Mouse (Mus musculus) forebrain, embryonic 12.5 days (tissue): ENCODE results near the gene Pcyt2. TPM values are rescaled to one million over a fixed set of nuclear protein-coding genes. Genes with fewer than 3 reads are reported as not detected.

Source experiments
- ATAC-seq: fragments of 200-750 bp; cut with Nextera tagmentation; 2 replicates; pipeline ENCODE4 v1.8.0; 2017; ENCODE audit warnings: moderate TSS enrichment; ENCODE audit not compliant: low FRiP score
- H3K27ac ChIP-seq: fragments of 300-500 bp; sonication (generic); 2 replicates; pipeline ENCODE4 v1.5.1; 2016; ENCODE audit warnings: mild to moderate bottlenecking
- H3K27me3 ChIP-seq: fragments of 300-500 bp; sonication (generic); 2 replicates; pipeline ENCODE4 v1.6.1; 2016; ENCODE audit warnings: mild to moderate bottlenecking
- H3K36me3 ChIP-seq: fragments of 300-500 bp; sonication (generic); replicated peaks from 2 replicates; pipeline ENCODE4 v1.6.1; 2016; ENCODE audit warnings: mild to moderate bottlenecking
- H3K4me1 ChIP-seq: fragments of 300-500 bp; sonication (generic); 2 replicates; pipeline ENCODE4 v1.6.1; 2016
- H3K4me2 ChIP-seq: fragments of 300-500 bp; sonication (generic); 2 replicates; pipeline ENCODE4 v1.6.1; 2016; ENCODE audit warnings: mild to moderate bottlenecking, moderate library complexity
- H3K4me3 ChIP-seq: fragments of 300-500 bp; sonication (generic); replicated peaks from 2 replicates; pipeline ENCODE4 v1.5.1; 2016; ENCODE audit warnings: mild to moderate bottlenecking
- H3K9ac ChIP-seq: fragments of 300-500 bp; sonication (generic); 2 replicates; pipeline ENCODE4 v1.6.1; 2016; ENCODE audit warnings: mild to moderate bottlenecking
- H3K9me3 ChIP-seq: fragments of 300-500 bp; sonication (generic); 2 replicates; pipeline ENCODE4 v1.6.1; 2016
- WGBS: fragments of 180-500 bp; shearing (Covaris S2); methylation state at CpG from one replicate; pipeline ENCODE4 v1.1.7; 2016; 5-methylcytosine and 5-hydroxymethylcytosine counted together
- polyA plus RNA-seq: library from polyadenylated mRNA; unstranded; fragments of >200 nt; fragmentation: Nextera tagmentation; extraction: Ambion mirVana; gene quantifications from 2 replicates; pipeline ENCODE4 v1.2.1, GENCODE M21; 2016

Pcyt2 gene
- polyA plus RNA-seq, 1 experiment from 2014 or later: 139 TPM

DNA sequence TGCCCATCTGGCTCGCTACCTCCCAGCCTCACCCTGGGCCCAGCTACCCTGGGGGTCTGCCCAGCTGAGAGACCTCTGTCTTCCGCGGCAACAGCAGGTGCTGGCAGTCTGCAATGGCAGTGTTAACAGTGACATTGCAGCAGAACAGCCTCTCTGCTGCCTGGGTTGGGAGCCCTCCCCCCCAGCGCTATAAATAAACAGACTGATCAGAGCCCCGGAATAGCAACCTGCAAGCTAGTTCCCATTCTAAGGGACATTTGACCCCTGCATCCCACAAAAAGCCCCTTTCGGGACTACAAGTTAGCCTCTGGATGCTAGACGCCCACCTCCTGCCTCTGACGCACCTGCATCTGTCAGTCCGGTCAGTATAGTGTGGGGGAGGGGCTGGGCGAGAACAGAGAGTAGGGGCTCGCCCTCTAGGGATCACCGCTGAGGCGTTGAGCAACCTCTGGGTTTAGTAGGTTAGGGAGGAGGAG lies 30.3 kb upstream of the Pcyt2 start, which contains the start of gene Myadml2:
Gene Myadml2 (minus strand): TSS at position 158 of the 476 bp plus-strand sequence.
- WGBS: 6% methylated on average over 13 of the region's 13 CpGs
- Histone ChIP-seq H3K9ac (no peak within 1 kb of the TSS), H3K36me3 (no peaks in the 10 kb centered on the region), H3K27me3 (peaks cover 28% of the 10 kb centered on the region), H3K9me3 (no peaks in the 10 kb centered on the region), H3K4me3 (no peak within 1 kb of the TSS), H3K4me2 (peak within 1 kb of the TSS; percentile 35), H3K4me1 (peaks cover 12% of the 10 kb centered on the region), H3K27ac (no peak within 1 kb of the TSS)
- ATAC-seq: no peak

DNA sequence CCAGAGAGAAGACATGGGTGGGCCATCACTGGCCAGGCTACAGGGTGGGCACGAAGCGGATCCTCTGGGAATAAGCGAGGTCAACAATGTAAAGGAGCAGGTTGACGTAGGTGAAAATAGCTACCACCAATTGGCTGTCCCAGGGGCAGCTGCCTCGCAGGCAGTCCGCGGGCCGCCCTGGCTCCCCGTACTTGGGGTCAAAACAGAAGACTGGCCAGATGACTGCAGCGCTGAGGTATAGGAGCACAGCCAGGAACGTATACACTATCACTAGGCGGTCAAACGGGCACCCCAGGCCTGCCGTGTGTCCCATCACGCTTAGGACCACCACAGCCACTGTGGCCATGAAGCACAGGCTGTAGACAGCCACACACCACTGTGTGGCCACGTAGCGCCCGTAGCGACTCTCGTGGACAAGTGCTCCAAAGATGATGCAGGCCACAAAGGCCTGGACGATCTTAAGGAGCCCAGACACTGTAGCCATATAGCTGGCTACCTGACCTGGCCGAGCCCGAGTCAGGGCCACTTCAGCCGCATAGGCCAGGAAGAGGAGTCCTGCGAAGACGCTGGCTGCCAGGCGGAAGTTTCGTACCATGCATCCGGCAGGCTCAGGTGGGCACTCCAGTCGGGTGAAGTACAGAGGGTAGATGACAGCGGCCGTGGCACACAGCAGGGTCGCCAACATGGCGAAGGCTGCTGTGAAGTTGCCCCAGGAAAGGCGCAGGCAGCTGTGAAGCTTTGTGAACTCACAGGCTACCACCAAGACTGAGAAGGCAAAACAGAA lies 29.5 kb upstream of the Pcyt2 start:
- no peak overlapping the region for H3K27ac ChIP-seq
- peaks cover 36% of the 10 kb centered on the region for H3K27me3 ChIP-seq
- no peak for ATAC-seq
- H3K4me2 ChIP-seq: no peak overlapping the region
- H3K9me3 ChIP-seq: no peaks in the 10 kb centered on the region
- no peak overlapping the region for H3K4me3 ChIP-seq
- 82% methylated on average over 35 of the region's 35 CpGs for WGBS
- no peak overlapping the region for H3K9ac ChIP-seq
- H3K4me1 ChIP-seq: peaks cover 20% of the 10 kb centered on the region
- H3K36me3 ChIP-seq: no peaks in the 10 kb centered on the region

DNA sequence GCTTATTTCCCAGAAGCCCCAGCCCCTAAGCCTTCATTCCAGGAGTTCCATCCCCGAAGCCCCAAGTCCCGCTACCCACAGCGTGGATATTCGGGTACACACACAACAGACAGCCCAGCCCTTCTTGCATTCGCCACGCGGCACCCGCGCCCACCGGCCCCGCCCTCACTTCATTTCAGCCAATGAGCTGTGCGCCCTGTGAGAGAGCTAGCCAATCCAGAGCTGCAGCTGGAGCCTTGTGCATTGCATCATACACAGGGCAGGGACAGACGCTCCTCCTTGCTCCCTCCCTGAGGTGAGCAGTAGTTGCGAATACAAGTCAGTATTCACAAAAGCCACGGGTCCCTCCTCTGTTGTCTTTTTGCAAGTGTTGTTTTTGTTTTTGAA lies 25.9 kb upstream of the Pcyt2 start, which contains the start of gene Pycr1:
Gene Pycr1 (minus strand): TSS at position 169 of the 387 bp plus-strand sequence.
- ATAC-seq: peak; percentile 99
- Histone ChIP-seq H3K4me1 (peaks cover 23% of the 10 kb centered on the region), H3K4me2 (peak within 1 kb of the TSS; percentile 90), H3K9me3 (no peaks in the 10 kb centered on the region), H3K27me3 (peaks cover 40% of the 10 kb centered on the region), H3K36me3 (no peaks in the 10 kb centered on the region), H3K27ac (0 out of 2 replicates have a peak within 1 kb of the TSS, but pooled peaks have one; percentile 2), H3K9ac (peak within 1 kb of the TSS; percentile 66), H3K4me3 (peak within 1 kb of the TSS; percentile 49)
- 0% methylated on average over 15 of the region's 15 CpGs for WGBS

DNA sequence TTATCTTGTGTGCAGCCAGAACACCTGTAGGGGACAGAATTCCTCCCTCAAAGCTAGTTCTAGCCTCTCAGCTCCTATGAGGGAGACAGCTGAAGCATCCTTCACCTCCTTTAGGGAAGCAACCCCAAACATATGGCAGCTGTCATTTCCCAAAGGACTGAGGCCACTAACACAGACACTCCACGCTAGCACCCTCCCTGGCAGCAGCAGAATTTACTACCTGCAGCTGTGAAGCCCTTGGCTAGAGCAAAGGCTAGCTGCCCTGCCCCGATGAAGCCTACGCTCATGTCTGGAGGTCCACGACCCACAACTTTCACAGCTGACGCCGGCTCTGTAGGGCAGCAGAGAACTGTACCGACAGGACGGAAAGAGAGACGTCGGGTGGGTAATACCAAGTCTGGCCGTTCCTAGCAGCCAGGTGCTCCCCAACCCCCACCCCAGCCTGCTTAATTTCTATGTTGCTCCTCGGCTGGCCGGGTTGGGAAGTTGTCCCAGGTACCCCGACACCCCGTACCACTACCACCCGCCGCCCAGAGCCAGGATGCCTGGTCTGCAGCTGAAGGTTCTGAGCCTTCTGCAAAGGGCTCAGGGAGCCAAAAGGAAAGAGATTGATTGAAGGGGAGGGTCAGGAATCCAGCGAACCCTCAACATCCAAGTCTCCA lies 25.3 kb upstream of the Pcyt2 start:
- H3K36me3 ChIP-seq: no peaks in the 10 kb centered on the region
- no peak overlapping the region for H3K27ac ChIP-seq
- ATAC-seq: peak; percentile 52
- H3K4me2 ChIP-seq: peak overlapping the region; percentile 90
- H3K9ac ChIP-seq: peak overlapping the region; percentile 66
- peaks cover 20% of the 10 kb centered on the region for H3K4me1 ChIP-seq
- peak overlapping the region; percentile 49 for H3K4me3 ChIP-seq
- 2% methylated on average over 18 of the region's 18 CpGs for WGBS
- no peaks in the 10 kb centered on the region for H3K9me3 ChIP-seq
- H3K27me3 ChIP-seq: peaks cover 38% of the 10 kb centered on the region

DNA sequence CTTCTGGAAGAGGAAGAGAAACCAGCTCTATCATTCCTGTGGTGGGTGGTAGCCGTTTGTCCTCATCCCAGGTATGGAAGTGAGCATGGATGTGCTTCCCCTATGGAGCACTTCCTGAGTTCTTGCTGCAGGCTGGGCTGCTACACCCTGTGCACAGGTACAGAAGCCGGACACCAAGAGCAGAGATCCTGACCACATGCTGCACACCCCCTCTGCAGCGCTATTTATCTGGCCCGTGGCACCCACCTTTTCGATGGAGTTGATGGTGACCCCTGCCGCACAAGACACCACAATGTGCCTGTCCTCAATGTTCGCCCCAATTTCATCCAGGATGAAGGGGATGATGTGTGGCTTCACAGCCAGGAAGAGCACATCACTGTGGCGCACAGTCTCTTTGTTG lies 24.1 kb upstream of the Pcyt2 start:
- Histone ChIP-seq H3K4me1 (peaks cover 14% of the 10 kb centered on the region), H3K27ac (no peak overlapping the region), H3K4me3 (no peak overlapping the region), H3K4me2 (no peak overlapping the region), H3K9me3 (no peaks in the 10 kb centered on the region), H3K27me3 (peaks cover 27% of the 10 kb centered on the region), H3K9ac (no peak overlapping the region), H3K36me3 (no peaks in the 10 kb centered on the region)
- ATAC-seq: no peak
- 88% methylated on average over 8 of the region's 8 CpGs for WGBS

DNA sequence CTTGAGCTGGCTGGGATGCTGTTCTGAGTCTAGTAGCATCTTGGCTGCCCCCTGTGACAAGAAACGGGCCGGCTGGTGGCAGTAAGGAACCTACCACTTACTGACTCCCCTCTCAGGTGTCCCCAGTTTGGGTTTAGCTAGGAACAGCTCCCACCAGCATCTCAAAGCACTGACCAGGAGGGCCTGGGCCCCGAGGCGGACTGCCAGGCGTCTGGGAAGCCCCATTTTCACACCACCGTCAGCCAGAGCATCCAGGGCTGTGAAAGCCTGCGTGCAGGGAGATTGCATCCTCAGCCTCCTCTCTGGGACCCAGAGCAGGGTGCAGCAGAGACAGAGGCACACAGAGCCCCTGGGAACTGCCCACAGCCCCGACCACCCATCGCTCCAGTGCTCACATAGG lies 23.5 kb upstream of the Pcyt2 start:
- H3K4me3 ChIP-seq: no peak overlapping the region; the same call in 1 of the 2 replicates
- H3K36me3 ChIP-seq: no peaks in the 10 kb centered on the region
- H3K9ac ChIP-seq: peak overlapping the region; percentile 12; the same call in 1 of the 2 replicates
- H3K4me2 ChIP-seq: no peak overlapping the region
- H3K9me3 ChIP-seq: no peaks in the 10 kb centered on the region
- H3K27me3 ChIP-seq: peaks cover 21% of the 10 kb centered on the region
- ATAC-seq: no peak
- 77% methylated on average over 9 of the region's 9 CpGs for WGBS
- peaks cover 14% of the 10 kb centered on the region for H3K4me1 ChIP-seq
- no peak overlapping the region for H3K27ac ChIP-seq

DNA sequence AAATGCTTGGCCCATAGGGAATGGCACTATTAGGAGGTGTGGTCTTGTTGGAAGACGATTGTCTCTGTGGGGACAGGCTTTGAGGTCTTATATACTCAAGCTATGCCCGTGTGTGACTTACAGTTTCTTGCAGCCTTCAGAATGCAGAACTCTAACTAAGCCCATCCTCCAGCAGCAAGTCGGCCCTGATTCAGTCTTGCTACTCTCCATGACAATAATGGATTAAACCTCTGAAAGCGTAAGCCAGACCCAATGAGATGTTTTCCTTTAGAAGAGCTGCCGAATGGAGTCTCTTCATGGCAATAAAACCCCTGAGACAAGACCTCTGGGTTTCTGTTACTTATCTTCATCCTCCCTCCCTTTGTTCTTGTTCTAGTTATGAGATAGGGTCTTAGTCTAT lies 17.1 kb upstream of the Pcyt2 start:
- no peak for ATAC-seq
- Histone ChIP-seq H3K4me3 (no peak overlapping the region), H3K9me3 (no peaks in the 10 kb centered on the region), H3K27ac (no peak overlapping the region), H3K4me2 (no peak overlapping the region), H3K36me3 (no peaks in the 10 kb centered on the region; the same call in 1 of the 2 replicates), H3K27me3 (no peaks in the 10 kb centered on the region), H3K4me1 (peaks cover 34% of the 10 kb centered on the region), H3K9ac (no peak overlapping the region)
- 78% methylated on average over 5 of the region's 5 CpGs for WGBS

DNA sequence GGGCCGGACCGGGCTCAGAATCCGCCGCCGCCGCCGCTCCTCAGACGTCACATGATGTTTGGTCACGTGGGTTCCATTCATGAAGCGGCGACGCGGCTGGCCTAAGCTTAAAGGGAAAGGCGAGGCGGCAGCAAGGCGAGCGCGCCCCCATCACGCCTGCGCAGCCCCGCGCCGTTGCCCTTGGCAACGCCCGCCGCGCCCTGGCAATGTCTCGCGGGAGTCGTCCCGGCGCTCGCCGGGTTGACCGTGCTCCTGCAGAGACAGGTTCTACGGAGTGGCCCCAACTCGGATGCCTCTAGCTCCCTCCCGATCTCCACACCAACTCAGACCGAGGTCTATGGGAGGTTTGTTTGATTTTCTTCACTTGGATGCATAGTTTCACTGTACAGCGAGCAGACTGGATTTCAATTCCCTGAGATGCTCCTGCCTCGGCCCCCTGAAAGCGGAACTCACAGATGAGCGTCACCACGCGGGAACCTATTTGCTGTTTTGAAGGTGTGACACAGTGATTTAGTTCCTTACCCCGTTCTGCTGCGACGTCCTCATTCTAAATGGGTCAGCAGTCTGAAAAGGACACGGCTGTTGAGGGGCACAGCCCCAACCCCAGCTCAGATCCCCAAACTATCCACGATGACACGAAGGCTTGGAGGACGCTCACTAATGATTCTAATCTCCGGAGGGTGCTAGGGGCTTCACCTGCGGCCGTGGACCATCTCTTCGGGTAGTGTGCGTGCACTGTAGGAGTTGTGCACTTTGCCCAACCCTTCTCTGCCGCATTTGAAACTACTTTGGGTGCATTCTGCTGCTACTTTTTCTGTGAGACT lies 16.0 kb upstream of the Pcyt2 start, which contains the start of gene Mafg:
Gene Mafg (minus strand): TSS at position 81 of the 824 bp plus-strand sequence.
- Histone ChIP-seq H3K4me3 (peak within 1 kb of the TSS; percentile 98), H3K4me2 (peak within 1 kb of the TSS; percentile 92), H3K9ac (peak within 1 kb of the TSS; percentile 91), H3K27me3 (no peaks in the 10 kb centered on the region), H3K27ac (peak within 1 kb of the TSS; percentile 90), H3K9me3 (no peaks in the 10 kb centered on the region), H3K36me3 (peaks cover 10% of the 10 kb centered on the region), H3K4me1 (peaks cover 41% of the 10 kb centered on the region)
- ATAC-seq: peak; percentile 94
- 12% methylated on average over 58 of the region's 58 CpGs for WGBS

DNA sequence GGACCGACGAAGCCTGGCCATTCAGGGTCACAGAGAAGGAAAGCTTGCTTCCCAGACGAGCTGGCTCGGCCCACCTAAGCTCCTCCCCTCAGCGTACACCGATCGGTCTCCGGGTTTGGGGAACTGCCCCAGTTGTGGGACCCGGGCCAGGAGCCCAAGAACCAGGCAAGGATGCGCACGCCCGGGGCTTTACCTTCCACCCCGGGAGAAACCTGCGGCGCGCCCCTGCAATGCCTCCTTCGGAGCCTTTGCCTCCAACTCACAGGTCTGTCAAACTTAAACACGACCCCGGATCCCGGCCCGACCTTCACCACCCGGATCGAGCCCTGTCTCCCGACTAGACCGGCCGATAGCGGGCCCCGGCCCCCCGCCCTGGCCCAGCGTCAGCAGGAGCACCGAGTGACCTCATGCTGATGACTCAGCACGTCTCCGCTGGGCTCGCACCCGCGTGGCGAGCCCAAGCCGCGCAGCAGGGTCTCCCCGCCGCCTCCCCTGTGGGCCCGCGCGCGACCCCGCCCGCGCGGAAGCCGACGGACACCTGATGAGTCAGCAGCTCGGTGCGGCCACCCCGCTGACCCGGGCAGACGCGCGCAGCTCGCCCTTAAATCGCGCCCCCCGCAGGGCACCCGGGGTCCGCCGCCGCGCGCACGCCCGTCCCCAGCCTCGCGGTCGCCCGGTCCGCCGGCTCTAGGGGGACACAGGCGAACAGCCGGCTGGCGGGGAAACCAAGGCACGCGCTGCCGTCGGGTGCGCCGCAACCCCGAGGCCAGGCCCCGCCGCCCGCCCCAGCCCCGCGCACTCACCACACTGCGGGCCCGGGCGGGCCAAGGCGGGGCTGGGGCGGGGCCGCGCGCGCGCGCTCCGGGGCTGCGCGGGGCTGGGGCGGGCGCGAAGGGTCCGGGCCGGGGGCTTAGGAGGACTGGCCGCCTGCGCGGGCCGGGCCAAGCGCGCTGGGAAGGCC lies 15.1 kb upstream of the Pcyt2 start:
- Histone ChIP-seq H3K9me3 (no peaks in the 10 kb centered on the region), H3K36me3 (peaks cover 13% of the 10 kb centered on the region), H3K27ac (peak overlapping the region; percentile 90), H3K9ac (peak overlapping the region; percentile 91), H3K4me2 (peak overlapping the region; percentile 92), H3K27me3 (no peaks in the 10 kb centered on the region), H3K4me1 (peaks cover 41% of the 10 kb centered on the region), H3K4me3 (peak overlapping the region; percentile 98)
- peak; percentile 88 for ATAC-seq
- WGBS: under 1% methylated on average over 108 of the region's 116 CpGs

DNA sequence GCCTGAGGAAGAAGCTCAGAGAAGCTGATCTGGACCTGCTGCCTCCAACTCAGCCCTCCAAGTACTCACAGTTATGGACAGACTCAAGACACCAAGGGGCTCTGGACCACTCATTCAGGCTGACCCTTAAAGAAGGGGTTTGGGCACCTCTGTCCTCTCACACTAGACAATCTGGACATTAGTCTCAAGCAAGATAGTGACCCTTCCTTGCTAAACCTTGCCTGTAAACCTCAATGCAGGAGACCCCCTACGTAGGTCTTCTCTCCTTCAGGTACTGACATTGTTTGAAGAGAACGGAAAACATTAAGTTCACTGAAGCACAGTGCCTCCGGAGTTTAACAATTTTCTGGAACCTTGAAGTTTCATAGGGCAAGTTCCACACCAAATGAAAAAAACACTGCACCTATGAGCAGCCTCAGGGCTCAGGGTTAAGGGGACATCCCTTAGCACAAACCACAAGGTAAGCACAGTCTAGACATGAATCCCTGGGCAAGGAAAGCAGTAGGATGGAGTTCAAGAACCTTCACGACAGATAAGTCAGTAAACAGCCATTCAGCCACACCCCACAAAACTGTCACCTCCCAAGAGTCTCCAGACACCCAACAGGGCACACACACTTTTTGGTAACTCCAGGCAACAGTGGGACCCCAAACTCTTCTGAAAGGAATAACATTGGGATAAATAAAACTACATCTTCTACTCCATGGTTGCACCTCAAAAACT lies 14.2 kb upstream of the Pcyt2 start:
- Histone ChIP-seq H3K4me2 (peak overlapping the region; percentile 92), H3K4me3 (peak overlapping the region; percentile 98), H3K9me3 (no peaks in the 10 kb centered on the region), H3K4me1 (peaks cover 41% of the 10 kb centered on the region), H3K9ac (peak overlapping the region; percentile 91), H3K27ac (peak overlapping the region; percentile 90; the same call in 1 of the 2 replicates), H3K27me3 (no peaks in the 10 kb centered on the region), H3K36me3 (peaks cover 23% of the 10 kb centered on the region)
- WGBS: 58% methylated on average over 4 of the region's 4 CpGs
- no peak for ATAC-seq
